Mouse (Mus musculus): ENCODE measurements around the gene Itpr3.

Itpr3 gene

DNA sequence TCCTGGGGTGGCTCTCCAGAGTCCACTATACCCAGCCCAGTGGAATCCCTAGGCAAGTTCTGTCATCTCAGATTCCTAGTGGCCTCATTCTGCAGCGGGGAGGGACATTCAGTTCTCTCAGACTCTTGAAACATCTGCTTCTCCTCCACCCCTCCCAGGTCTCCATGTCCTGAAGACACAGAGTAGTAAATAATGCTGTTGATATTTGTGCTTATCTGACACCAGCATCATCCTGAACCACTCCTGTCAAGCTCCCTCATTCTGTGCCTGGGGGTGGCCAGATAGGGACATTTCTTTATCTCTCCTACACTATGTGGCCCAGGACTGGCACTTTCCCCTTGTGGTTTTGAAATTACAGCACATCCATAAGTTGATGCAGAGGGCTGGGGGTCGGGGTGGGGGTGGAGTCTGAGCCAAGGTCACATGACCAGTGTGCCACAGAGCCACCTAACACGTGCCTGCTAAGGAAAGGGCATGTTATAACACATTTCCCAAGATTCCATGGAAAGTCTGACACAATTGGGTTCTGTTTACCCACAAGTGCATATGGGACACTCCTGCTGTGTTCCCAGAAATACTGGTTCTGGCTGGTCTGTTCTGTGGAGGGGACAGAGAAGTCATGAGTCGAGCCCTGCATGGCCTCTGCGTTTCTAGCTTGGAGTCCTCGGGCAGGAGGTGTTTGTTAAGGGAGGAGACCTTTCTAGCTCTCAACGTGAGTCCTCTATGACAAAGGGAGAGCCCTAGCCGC, 96.0 kb downstream of the Itpr3 start:
- no peak for DNase-seq

DNA sequence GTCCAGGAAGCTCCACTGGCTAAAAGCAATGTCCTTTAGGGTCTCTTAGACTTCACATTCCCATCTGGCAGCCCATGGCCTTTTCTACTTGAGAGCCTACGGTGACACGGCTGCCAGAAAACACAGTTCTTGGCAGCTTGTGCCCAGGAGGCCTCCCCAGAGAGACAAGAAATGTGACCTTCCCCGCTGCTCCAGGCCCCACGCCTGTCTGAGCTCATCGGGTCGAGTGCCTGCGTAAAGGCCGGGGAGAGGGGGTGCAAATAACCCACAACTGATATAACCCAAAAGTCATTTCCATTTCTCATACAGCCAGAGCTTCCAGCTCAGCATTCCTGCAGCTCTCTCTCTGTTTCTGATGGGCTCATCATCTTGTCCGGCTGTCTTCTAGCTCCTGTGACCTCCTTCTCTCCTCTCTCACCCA, 96.7 kb downstream of the Itpr3 start:
- peak; percentile 36 for DNase-seq

DNA sequence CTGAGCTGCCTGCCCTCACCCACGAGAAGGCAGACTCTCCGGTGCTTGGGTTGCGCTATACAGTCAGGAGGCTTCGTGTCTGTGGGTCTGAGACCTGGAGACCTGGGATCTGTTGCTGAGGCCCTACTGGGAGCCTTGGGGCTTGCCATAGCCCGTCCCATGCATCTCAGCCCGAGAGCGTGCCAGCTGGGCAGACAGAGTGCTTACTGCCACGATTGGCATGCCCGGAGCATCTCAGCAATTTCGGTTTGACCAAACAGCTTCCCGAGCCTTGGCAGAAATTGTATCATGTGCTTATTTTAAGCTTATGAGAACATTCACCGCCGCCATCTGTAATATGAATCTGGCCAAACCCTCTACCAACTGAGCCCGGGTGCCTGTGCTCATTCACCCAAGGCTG, 97.2 kb downstream of the Itpr3 start:
- no peak for DNase-seq

DNA sequence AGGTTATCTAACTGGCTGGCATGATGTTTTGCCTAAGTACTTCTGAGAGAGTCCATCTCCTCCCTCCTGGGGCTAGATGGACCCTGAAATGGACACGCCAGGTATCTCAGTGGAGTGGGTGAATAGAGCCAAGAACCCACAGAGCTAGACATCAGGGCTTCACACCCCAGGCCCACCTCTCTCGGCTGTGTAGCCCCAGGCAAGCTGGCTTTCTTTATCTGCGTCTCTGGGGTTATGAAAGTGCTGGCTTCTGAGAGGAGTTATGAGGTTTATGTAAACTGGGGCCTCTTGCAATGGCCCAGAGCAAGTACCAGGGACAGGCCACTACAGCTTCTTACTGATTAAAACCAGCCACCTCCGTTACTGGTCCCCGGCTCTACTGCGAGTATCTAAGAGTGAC, 97.8 kb downstream of the Itpr3 start:
- DNase-seq: no peak

DNA sequence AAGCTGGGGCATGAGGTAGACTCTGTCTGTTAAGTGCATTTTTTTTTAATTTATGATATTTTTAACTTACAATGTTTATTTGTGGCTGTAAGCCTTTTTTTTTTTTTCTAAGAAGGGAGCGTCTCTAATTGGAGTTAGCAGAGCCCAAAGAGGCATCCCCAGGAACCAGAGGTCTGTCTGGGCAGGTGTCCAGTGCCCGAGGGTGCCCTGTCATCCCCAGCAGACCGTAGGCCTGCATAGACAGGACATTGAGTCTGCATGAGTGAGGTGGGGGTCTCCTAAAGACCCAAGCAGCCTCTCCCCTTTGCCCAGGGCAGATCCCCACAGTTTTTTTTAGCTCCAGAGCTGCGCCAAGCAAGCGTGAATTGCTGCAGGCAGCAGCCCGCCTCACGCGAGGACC, 98.6 kb downstream of the Itpr3 start:
- DNase-seq: no peak

DNA sequence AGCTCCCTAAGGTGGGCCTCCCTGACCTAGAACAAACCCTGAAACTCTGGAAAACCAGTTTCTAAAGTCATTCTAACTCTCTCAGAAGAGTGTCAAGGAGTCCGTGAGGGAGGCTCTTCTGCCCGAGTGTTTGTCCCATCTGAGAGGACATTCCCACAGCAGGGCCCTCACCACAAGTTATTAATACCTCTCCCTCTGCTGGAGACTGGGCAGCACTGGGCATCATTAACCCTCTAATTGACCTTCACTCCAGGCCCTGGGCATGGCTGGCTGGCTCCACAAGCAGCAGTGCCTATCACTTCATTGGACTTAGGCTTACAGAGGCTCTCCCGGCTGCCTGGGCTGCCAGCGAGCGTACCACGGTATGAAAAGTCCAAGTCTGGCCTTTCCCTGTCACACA, 101.3 kb downstream of the Itpr3 start:
- peak; percentile 35 for DNase-seq

DNA sequence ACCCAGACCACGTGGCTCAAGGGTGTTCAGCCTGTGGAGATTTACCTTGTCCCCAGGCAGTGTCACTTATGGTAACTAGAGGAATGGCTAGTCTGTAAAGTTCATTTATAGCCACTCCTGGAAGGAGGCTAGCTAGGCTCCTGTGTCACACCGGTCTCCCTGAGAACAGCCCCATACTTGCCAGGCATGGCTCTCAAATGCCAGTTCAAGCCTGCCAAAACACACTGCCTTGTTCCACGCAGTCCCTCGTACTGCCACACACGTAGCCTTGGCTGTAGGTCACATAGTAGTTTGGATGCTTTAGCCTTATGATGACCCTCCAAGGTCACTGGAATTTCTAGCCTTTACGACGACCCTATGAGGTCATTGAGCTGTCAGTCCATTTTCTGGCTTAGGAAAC, 102.1 kb downstream of the Itpr3 start:
- DNase-seq: no peak

DNA sequence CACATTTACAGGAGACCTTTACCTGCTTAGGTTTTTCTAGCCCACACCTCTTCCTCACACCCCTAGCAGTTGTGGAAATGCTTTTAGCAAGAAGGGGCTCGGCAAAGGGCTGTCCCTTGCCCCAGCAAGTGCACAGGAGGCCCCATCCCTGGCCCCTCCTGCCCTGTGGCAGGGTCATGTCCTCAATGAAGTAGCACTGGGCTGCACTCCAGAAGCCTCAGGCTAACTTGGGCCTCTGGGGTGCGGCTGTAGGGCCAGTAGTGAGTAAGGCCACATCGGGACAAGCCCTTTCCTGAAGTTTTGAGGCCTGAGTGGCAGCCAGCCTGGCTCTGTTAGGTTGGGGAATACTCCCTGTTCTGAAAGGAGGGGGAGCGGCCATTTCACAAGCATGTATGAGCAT, 103.8 kb downstream of the Itpr3 start:
- no peak for DNase-seq

DNA sequence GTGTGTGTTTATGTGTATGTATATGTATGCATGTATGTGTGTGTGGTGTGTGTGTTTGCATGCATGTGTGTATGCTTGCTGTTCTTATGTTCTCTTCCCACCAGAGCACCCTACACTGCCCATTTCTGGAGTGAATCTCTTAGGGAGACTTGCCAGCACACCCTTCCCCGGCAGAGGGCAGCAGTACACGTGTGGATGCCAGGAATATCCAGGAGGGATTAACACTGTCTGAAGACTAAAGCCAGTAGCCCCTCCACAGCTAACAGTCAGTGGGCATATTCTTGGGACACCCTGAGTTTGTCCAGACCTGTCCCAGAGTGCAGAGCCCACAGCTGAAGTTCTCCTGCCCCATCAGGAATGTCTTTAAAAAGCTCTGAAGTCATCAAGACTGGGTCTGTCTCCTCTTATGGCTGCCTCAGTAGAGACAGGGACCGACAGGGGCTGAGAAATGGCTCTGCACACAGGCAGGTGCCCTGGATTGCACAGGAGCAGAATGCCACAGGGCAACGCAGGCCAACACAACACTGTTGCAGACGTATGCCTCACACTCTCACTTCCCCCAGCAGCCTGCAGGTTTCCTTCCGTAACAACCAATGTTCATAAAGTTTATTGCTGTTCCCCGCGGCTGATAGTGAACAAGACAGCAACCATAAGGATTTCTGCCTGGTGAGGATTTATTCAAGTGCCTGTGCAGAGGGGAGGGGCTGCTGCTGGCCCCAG, 108.1 kb downstream of the Itpr3 start:
- no peak for DNase-seq

DNA sequence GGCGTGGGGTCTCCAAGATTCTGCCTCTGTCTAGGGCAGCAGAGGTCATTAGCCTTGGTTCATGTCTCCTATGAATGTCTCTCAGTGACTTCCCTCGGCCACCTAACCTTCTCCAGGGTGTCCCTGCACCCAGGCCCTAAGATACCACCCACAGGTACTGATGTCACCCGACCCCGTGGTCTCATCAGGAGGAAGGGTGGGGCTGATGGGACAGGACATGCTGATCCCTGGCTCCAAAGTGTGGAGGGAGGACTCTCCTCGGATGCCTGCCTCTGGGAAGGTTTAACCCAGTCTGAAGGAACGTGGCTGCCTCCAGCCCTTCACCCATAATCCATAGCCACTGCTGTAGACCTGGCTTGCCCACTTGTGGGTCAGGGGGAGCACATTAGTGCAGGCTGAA, 109.8 kb downstream of the Itpr3 start:
- DNase-seq: no peak

DNA sequence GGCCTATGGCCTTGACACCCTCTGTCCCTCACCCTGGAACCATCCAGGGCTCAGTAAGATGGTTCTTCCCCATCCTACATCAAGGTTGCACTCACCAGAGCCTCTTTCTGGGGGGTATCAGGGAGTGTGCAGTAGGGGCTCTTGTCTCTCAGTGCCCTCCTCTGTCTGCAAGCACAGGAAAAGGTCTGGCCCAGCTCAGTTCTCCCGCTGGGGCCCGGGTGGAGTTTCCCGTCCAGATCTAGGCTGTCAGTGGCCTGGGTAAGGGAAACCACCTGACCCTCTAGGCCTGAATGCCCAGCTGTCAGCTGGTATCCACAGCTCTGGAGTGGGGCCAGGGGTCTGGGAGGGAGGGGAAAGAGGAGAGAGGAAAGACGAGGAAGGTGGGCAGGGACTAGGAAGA, 110.4 kb downstream of the Itpr3 start, which contains the start of gene Ip6k3:
Ip6k3 (minus strand) TSS at position 251 of the 400 bp plus-strand sequence.
- no peak for DNase-seq

DNA sequence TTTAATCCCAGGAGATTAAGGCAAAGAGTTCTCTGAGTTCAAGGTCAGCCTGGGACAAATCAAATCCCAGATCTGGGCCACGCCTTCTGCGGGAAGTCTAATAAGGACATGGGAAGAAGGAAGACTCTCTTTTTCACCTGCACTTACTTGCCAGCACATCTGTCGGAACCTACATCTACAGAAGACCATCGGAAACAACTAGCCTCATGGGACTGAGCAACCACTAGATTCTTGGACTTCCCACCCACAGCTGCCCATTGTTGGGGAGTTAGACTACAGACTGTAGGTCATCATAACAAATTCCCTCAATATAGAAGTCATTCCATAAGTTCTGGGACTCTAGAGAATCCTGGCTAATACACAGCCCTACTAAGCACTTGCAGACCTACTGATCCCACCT, 111.5 kb downstream of the Itpr3 start:
- DNase-seq: no peak

DNA sequence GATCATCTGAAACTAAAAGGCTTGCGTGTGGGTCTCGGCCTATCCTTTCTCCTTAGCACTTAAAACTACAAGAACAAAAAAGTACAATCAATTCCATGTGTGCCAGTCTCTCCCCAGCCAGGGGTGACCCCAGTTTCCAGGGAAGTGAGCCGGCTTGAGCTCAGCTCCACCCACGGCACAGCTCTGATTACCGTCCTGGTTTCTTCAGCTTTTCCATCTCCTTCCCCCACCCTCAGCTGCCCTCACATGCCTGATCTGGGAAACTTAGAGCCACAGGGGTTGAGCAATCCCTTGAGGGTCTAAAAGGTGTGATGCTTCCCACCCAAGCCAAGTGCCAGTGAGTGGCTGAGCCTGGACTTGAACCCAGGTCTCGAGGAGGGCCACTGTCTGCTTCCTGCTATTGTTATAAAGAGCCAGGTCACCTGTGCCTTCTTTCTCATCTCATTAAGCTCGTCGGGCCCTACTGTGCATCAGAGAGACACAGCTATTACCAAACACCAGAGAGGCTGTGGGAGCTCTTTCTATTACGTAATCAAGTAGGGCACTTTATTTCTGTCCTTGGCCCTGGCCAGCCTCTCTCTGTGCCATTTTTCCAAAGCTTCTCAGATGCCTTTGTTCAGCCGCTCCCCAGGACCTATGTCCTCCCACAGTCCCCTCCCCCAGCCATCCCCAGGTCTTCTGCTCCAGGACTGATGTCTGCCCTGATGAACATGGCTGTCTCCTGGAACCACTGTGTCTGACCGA, 113.0 kb downstream of the Itpr3 start:
- DNase-seq: no peak

DNA sequence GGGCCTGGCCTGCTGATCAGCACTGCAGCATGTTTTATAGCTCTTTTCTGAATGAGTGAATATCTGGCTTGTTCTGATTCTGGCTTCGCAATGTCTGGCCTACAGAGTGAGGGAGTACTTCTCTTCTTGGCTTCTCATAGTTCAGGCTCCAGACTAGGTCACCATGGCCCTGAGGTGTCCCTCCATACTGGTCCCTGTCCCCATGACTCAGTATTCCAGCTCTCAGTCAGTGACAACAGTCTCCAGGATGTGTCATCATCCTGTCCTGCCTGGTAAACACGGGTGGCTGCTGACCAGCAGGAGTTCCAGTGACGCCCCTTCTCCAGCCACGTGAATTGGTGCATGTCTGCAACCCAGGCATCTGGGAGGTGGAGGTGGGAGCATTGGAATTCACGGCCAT, 114.0 kb downstream of the Itpr3 start:
- DNase-seq: no peak

All from kidney, adult 11 months (tissue).